Mouse (Mus musculus) gastrocnemius, adult 2 months (tissue): ENCODE measurements around the gene Frmpd4. TPM values are rescaled to one million over a fixed set of nuclear protein-coding genes. Genes with fewer than 3 reads are reported as not detected.
A peak's percentile ranks its signal among the peaks of the same experiment; 100 is the strongest.

ENCODE experiments used
- DNase-seq: peaks from one replicate; pipeline ENCODE4 v3.0.0; 2022
- H3K27ac ChIP-seq: fragments of 200-600 bp; 2 replicates; pipeline ENCODE4 v1.8.1; 2022; ENCODE audit warnings: mild to moderate bottlenecking
- H3K4me3 ChIP-seq: fragments of 200-600 bp; 2 replicates; pipeline ENCODE4 v1.8.1; 2022; ENCODE audit warnings: mild to moderate bottlenecking, moderate library complexity
- CTCF ChIP-seq: fragments of 200-600 bp; IDR thresholded peaks from 2 replicates; pipeline ENCODE4 v1.8.1; 2022; ENCODE audit warnings: antibody characterized with exemption, mild to moderate bottlenecking, moderate library complexity
- intact Hi-C: fragments of 180-260 bp; cut with DNase I; formaldehyde crosslinking; loops from one replicate; pipeline ENCODE4 v1.15.1; 2025
- total RNA-seq, 2 experiments: library from RNA; stranded (reverse); gene quantifications; 2 replicates each; pipeline ENCODE4 v1.2.3; 2021

The Frmpd4 gene
- total RNA-seq, 2 experiments from 2014 or later, result 0.08 to 0.14 TPM

DNA sequence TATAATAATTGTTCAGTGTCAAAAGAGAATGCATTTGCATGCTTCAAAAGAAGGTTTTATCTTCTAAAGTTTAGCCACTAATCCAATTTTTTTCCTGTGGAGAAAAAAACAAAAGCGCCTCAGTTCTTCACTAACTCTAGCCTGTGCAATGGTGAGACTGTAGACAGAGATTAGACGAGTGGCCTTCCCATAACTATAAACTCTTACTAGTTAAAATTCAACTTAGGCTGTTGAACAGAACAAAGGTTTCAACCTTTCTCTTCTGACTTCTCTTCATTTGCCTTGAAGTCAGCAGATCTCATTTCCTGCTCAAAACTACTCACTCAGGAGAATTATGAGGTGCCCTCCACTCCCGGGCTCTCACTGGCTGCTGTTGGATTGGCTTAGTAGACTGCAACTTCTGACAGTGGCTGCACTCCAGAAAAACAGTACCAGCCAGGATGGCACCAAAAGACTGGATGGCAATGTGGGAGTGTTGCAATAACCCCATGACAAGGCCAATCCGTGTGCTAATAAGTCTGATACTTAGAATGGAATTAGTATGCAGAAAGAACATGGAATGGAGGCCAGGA, 556.4 kb downstream of the Frmpd4 start:
- Histone ChIP-seq H3K27ac (no peak overlapping the region), H3K4me3 (no peak overlapping the region)
- no peak for DNase-seq
- TF ChIP-seq CTCF, result no peak
- intact Hi-C loops, result no loop called here

DNA sequence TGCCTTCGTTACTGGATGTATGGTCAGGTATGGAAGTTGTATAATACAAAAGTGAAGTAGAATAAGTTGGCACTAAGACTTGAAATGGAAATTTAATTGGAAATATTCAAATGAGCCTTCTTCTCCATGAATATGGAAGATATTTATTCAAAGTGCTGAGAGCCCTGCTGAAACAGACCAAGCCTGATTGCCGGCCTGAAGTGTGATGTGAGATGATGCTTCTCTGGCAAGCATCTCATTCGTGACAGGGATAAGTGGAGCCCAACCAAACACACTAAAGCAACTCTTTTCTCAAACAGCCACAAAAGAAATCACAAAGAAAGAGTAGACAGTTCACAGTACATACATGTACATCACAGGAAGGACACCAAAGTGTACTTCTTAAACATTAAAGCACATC, 559.2 kb downstream of the Frmpd4 start:
- intact Hi-C loops, result no loop called here
- no peak for DNase-seq
- Histone ChIP-seq H3K27ac (no peak overlapping the region), H3K4me3 (no peak overlapping the region)
- no peak for TF ChIP-seq CTCF

DNA sequence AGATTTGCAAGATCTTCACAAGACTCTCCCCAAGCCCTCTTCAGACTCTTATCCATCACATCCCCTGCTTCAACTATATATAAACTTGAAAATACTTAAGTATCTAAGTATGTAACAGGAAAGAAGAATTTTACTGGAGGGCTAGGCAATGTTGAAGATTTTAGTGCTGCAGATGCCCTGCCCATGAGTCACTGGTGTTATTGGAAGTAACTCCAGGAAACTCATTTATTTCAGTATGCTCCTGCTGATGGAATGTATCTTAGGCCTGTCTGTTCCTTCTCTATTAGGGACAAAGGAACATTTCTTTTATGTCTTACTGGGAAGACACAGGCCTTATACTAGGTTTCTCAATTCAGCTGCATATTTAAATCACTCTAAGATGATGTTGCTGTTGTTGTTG, 592.2 kb downstream of the Frmpd4 start:
- no peak for TF ChIP-seq CTCF
- H3K27ac ChIP-seq, result no peak overlapping the region
- no peak for DNase-seq
- intact Hi-C loops, result no loop called here
- no peak overlapping the region for H3K4me3 ChIP-seq

DNA sequence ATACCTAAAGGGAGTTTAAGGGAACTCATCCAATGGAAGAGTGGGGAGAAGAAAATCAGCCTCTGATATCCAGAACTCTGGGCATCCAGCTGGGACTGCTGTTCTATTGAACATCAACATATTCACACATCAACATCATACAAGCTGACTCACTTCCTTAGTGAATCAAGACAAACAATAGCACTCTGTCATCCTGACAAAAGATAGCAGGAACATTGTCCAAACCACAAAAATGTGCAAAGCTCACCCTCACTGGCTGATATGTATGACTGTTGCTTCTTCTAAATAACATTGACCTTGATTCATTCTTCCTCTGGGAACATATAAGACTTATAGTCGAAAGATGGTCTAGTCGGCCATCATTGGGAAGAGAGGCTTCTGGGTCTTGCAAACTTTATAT, 625.8 kb downstream of the Frmpd4 start:
- Histone ChIP-seq H3K27ac (no peak overlapping the region), H3K4me3 (no peak overlapping the region)
- DNase-seq, result no peak
- no peak for TF ChIP-seq CTCF
- intact Hi-C loops, result no loop called here

DNA sequence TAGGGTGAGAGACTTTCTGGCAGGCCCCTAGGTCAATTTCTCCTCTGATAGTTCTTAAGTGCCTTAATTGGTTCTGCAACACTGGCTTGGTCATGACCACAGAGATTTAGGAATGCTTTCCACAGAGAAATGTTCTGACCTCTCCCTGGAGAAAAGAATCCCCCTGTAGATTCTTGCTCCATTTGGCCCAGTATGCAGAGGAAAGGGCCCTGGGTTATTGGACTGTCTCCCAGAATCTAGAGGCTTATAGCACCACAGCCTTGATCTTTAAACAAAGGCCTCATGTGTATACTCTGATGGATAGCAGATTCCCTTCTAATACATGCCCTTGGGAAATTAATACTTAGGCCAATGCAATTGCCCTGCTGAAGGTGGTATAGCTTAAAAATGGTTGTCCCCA, 667.5 kb downstream of the Frmpd4 start:
- Histone ChIP-seq H3K27ac (no peak overlapping the region), H3K4me3 (no peak overlapping the region)
- no peak for TF ChIP-seq CTCF
- DNase-seq, result no peak
- intact Hi-C loops, result no loop called here

DNA sequence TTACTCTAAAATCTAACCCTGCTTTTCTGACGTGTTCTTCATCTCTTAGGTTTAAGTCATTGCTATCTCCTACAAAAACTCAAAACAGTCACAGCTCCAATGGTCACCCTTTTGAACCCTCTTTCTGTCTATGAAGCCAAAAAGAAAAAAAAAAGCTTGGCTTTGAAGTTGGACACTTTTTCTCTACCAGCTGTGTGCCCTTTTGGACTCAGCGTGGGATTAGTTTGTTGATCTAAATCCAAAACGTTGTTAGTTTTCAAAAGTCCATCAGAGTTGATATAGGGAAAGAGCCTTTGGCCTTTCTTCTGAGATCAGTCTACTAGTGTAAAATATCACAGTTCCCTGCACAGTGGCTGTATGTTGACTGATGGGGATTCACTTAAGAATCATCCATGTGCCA, 676.0 kb downstream of the Frmpd4 start:
- Histone ChIP-seq H3K27ac (no peak overlapping the region), H3K4me3 (no peak overlapping the region)
- TF ChIP-seq CTCF, result no peak
- DNase-seq, result no peak
- intact Hi-C loops, result no loop called here

DNA sequence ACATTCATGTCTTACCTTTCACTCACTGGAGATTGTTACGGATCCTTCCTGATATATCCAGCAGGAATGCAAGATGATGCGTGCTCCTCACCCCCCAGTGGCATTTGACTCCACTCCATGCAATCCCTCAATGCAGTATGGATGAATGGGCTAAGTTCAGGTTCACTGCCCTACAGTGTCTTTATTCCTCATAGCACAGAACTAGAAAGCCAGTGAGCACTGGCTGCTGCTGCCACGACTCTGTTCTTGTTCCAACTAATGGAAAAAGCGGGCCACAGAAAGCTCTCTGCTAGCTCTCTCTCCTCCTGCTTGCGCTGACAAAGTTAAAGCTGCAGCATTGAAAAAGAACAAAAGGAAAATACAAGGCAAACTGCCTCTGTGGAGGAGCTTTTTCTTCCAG, 722.2 kb downstream of the Frmpd4 start:
- TF ChIP-seq CTCF, result no peak
- intact Hi-C loops, result no loop called here
- Histone ChIP-seq H3K4me3 (no peak overlapping the region), H3K27ac (no peak overlapping the region)
- no peak for DNase-seq

DNA sequence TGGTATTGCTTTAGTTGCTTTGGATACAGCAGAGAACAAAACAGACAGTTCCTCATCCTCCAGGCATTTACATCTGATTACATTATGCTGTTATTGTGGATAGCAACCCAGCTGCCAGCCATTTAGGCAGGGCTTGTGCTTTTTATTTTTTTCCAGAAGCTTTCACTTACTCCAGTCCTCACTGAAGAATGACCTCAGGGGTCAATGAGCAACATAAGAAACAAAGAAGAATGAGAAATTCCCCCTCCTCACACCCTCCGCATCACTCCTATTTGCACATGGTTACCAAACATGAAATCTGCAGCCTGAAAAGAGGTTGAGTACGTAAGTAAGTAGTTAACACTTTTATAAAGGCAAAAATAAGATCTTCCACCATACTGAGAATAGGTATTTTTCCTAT, 744.5 kb downstream of the Frmpd4 start:
- H3K4me3 ChIP-seq, result no peak overlapping the region
- no peak for TF ChIP-seq CTCF
- intact Hi-C loops, result no loop called here
- no peak for DNase-seq
- H3K27ac ChIP-seq, result no peak overlapping the region

DNA sequence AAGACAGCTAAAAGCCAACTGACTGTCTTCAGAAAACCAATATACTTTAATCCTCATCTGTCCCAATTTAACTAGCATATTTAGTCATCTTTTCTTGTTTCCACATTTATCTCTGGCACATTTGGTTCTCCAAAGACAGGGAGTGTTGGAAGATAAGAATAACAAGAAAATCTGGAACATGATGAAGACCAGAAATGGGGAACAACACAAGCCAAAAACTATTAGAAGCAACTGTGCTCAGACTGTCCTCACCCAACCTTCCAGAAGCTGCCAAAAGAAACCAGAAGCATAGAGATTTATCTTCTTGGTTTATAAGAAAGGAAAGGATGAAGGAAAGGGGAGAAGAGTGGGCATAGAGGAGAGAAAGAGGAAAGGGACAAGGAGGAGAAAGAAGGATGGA, 748.6 kb downstream of the Frmpd4 start:
- H3K4me3 ChIP-seq, result no peak overlapping the region
- no peak overlapping the region for H3K27ac ChIP-seq
- DNase-seq, result no peak
- intact Hi-C loops, result no loop called here
- TF ChIP-seq CTCF, result no peak

DNA sequence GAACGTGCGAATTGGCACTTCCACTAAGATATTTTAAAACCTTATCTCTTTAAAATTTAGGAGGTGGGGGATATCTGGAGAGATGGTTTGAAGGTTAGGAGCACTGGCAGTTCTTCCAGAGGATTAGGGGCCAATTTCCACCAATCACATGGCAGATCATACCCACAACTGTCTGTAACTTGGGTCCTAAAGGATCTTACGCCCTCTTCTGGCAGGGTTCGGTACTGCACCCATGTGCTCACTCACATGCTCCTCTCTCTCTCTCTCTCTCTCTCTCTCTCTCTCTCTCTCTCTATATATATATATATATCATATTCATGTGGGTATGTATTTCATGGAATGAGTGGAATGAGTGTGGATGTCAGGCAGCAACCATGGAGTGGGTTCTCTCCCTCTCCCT, 759.7 kb downstream of the Frmpd4 start:
- H3K27ac ChIP-seq, result no peak overlapping the region
- no peak overlapping the region for H3K4me3 ChIP-seq
- peak; percentile 41 for TF ChIP-seq CTCF
- intact Hi-C loops, result no loop called here
- DNase-seq, result no peak

DNA sequence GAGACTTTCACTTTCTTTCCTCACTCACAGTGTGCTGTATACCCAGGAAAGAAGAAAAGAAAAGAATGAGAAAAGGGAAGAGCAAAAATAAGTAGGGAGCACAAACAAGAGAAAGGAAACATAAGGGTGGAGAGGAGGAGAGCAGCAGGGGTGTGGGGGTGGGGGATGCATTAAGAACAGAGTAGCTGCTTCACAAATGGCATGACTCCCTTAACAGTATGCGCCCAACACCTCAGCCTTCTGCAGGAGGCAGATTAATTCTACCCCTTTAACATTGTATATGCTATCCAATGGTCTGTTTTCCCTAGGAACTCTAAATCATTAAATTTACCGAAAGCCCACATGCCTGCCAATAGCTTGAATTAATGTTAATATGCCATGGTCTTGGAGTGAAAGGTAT, 766.9 kb downstream of the Frmpd4 start:
- intact Hi-C loops, result no loop called here
- H3K4me3 ChIP-seq, result no peak overlapping the region
- TF ChIP-seq CTCF, result no peak
- DNase-seq, result no peak
- no peak overlapping the region for H3K27ac ChIP-seq

DNA sequence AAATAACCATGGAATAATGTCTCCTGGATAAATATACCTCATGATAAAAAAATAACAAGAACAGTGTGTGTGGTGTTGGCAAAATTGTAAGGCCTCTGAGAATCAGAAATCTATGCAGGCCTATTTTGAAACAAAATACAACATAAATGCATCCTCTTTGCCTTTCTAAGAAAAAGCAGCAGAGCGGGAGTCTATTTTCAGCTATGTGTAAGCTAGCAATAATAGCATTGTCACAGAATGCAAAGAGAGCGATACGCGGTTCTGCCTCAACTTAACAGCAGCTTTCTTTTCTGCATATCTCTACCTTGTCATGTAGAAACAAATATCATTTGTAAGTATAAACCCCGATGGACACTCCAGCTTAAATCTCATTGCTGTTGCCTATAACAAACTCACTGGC, 768.5 kb downstream of the Frmpd4 start:
- Histone ChIP-seq H3K27ac (no peak overlapping the region), H3K4me3 (no peak overlapping the region)
- intact Hi-C loops, result no loop called here
- TF ChIP-seq CTCF, result no peak
- DNase-seq, result no peak

DNA sequence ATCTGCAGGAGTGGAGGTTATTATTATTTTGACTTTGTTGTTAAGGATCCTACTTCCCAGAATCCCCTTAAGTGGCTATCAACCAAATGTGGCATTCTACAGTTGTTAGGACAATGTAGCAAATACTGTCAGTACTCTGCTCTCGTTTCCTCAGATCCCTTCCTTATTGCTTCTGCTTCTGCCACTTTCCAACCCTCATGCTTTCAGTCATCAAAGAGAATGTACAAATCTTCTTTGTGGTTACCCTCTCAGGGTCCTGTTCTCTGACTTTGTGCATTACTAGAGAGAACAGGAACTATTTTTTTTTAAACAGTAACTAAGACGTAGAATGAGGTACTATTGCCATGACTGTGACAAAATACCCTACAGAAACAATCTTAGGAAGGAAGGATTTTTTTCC, 788.3 kb downstream of the Frmpd4 start:
- intact Hi-C loops, result no loop called here
- Histone ChIP-seq H3K27ac (no peak overlapping the region), H3K4me3 (no peak overlapping the region)
- no peak for DNase-seq
- TF ChIP-seq CTCF, result no peak

DNA sequence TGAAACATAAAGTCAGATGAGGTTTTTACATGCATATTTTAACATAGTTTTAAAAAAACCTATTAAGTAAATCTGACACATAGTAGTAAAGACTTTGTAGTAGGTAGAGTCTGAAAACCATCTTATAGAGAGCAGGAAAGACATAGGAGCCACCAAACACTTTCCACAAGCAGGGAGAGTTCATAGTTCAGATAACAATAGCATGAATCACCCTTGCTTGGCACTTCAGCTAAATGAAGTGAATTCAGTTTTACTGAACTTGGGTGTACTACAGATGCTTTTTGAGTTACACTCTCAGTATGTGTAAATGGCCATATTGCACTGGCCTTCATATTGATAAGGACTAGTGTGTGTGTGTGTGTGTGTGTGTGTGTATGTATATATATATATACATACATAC, 793.5 kb downstream of the Frmpd4 start:
- DNase-seq, result no peak
- Histone ChIP-seq H3K27ac (no peak overlapping the region), H3K4me3 (no peak overlapping the region)
- no peak for TF ChIP-seq CTCF
- intact Hi-C loops, result no loop called here

DNA sequence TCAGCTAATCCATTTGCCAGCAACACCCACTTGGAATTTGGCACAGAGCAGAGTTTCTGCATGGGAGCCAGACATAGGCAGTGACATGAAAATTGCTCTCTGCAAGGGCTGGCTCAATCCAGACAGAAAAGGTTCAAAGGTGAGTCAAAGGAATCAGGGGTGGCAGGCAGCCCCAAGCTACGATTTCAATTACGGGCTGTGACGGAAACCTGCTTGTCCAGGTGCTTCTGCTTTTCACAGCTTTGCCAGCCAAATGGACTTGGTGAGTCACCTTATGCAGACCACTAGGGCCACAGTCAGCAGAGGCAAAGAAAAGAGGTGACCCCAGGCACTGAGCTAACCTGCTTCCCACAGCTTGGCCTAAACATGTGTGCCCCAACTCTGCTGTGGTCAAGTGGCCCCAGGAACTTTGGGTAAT, 857.5 kb downstream of the Frmpd4 start:
- no peak for TF ChIP-seq CTCF
- Histone ChIP-seq H3K4me3 (no peak overlapping the region), H3K27ac (no peak overlapping the region)
- DNase-seq, result no peak
- intact Hi-C loops, result no loop called here
